Mouse (Mus musculus) ES-Bruce4 (cell line): ENCODE measurements around the gene Gm49486. TPM values are rescaled to one million over a fixed set of nuclear protein-coding genes. Genes with fewer than 3 reads are reported as not detected.

ENCODE experiments used
- H3K27ac ChIP-seq: 2 replicates; pipeline ENCODE4 v1.5.1; 2012; ENCODE audit warnings: low read length, inconsistent platforms; ENCODE audit not compliant: insufficient read depth
- H3K27me3 ChIP-seq: 2 replicates; pipeline ENCODE4 v1.6.1; 2012; ENCODE audit warnings: mild to moderate bottlenecking, low read length, inconsistent platforms; ENCODE audit not compliant: control insufficient read depth, poor library complexity, insufficient read depth, severe bottlenecking
- H3K36me3 ChIP-seq: 2 replicates; pipeline ENCODE4 v1.6.1; 2012; ENCODE audit warnings: inconsistent platforms, mild to moderate bottlenecking, low read length, moderate library complexity; ENCODE audit not compliant: control insufficient read depth, poor library complexity, insufficient read depth, severe bottlenecking
- H3K4me1 ChIP-seq: one replicate; pipeline ENCODE4 v1.8.1; 2011; ENCODE audit warnings: low read length; ENCODE audit not compliant: control insufficient read depth, insufficient read depth
- H3K4me3 ChIP-seq: 2 replicates; pipeline ENCODE4 v1.5.1; 2011; ENCODE audit warnings: low read depth, mild to moderate bottlenecking, low read length
- H3K9ac ChIP-seq: 2 replicates; pipeline ENCODE4 v1.6.1; 2012; ENCODE audit warnings: low read depth, mild to moderate bottlenecking, inconsistent platforms; ENCODE audit not compliant: poor library complexity, severe bottlenecking
- H3K9me3 ChIP-seq: replicated peaks from 2 replicates; pipeline ENCODE4 v1.6.1; 2012; ENCODE audit warnings: mild to moderate bottlenecking, low read length, inconsistent platforms; ENCODE audit not compliant: control insufficient read depth, poor library complexity, insufficient read depth, severe bottlenecking
- CTCF ChIP-seq: IDR thresholded peaks from one replicate; pipeline ENCODE4 v1.8.1; 2011; ENCODE audit warnings: low read depth, low read length
- EP300 ChIP-seq: IDR thresholded peaks from 2 replicates; pipeline ENCODE4 v1.6.1; 2011; ENCODE audit warnings: low read depth, low read length; ENCODE audit not compliant: insufficient read depth
- POLR2A ChIP-seq: IDR thresholded peaks from one replicate; pipeline ENCODE4 v1.8.1; 2011; ENCODE audit warnings: low read length; ENCODE audit not compliant: insufficient read depth
- polyA plus RNA-seq: library from polyadenylated mRNA; stranded (reverse); fragments of >200 nt; gene quantifications from 2 replicates; pipeline ENCODE4 v1.2.4, GENCODE M21; 2011; ENCODE audit warnings: low read depth; ENCODE audit not compliant: missing spikeins, insufficient read depth, insufficient read length

The Gm49486 gene
- polyA plus RNA-seq, 1 experiment: 1.0 TPM

GRCm38 (mm10) chr15:79303725-79304124 is 74.5 kb downstream of the Gm49486 start:
- Histone ChIP-seq H3K27me3 (no peaks in the 10 kb centered on the region), H3K27ac (no peak overlapping the region), H3K9ac (no peak overlapping the region), H3K36me3 (no peaks in the 10 kb centered on the region), H3K4me3 (no peak overlapping the region), H3K9me3 (no peaks in the 10 kb centered on the region), H3K4me1 (no peaks in the 10 kb centered on the region)
- no peak for TF ChIP-seq CTCF
- TF ChIP-seq POLR2A: no peak
- TF ChIP-seq EP300: no peak

GRCm38 (mm10) chr15:79304832-79305231 is 75.6 kb downstream of the Gm49486 start:
- H3K9me3 ChIP-seq: no peaks in the 10 kb centered on the region
- no peak overlapping the region for H3K9ac ChIP-seq
- no peak overlapping the region for H3K27ac ChIP-seq
- TF ChIP-seq POLR2A: no peak
- no peak for TF ChIP-seq CTCF
- TF ChIP-seq EP300: no peak
- no peaks in the 10 kb centered on the region for H3K4me1 ChIP-seq
- no peaks in the 10 kb centered on the region for H3K27me3 ChIP-seq
- H3K4me3 ChIP-seq: no peak overlapping the region
- no peaks in the 10 kb centered on the region for H3K36me3 ChIP-seq

- Histone ChIP-seq H3K36me3 (no peaks in the 10 kb centered on the region), H3K4me1 (no peaks in the 10 kb centered on the region), H3K4me3 (peak overlapping the region; percentile 36), H3K27ac (no peak overlapping the region), H3K9me3 (no peaks in the 10 kb centered on the region), H3K27me3 (no peaks in the 10 kb centered on the region), H3K9ac (no peak overlapping the region)
- TF ChIP-seq POLR2A (no peak), CTCF (no peak), EP300 (no peak)
These were observed 76.9 kb downstream of the Gm49486 start for GRCm38 (mm10) chr15:79306043-79306637.

Other genes with a start within 250 kb of the Gm49486 start
- gene H1f0, start 200.9 kb upstream of the Gm49486 start, polyA plus RNA-seq: 59.8 TPM in 2 replicates
- gene Galr3, start 187.5 kb upstream of the Gm49486 start, polyA plus RNA-seq: not detected in 2 replicates
- 16.6 and 18.2 TPM in 2 replicates for gene Ankrd54, start 166.5 kb upstream of the Gm49486 start, polyA plus RNA-seq
- gene Eif3l, start 154.2 kb upstream of the Gm49486 start, polyA plus RNA-seq: 598 and 608 TPM in 2 replicates
- 12.4 and 13.4 TPM in 2 replicates for gene Micall1, start 120.5 kb upstream of the Gm49486 start, polyA plus RNA-seq
- gene Polr2f, start 88.4 kb upstream of the Gm49486 start, polyA plus RNA-seq: 162 and 166 TPM in 2 replicates
- 1.4 TPM in 2 replicates for gene 1700088E04Rik, start 88.1 kb upstream of the Gm49486 start, polyA plus RNA-seq
- gene Sox10, start 64.2 kb upstream of the Gm49486 start, polyA plus RNA-seq: 0.43 and 1.4 TPM in 2 replicates
- 47.8 and 48.0 TPM in 2 replicates for gene Pick1, start 218 bp upstream of the Gm49486 start, polyA plus RNA-seq
- gene Slc16a8, start 25.4 kb downstream of the Gm49486 start, polyA plus RNA-seq: not detected in 2 replicates
- 0.69 and 1.8 TPM in 2 replicates for gene Baiap2l2, start 56.1 kb downstream of the Gm49486 start, polyA plus RNA-seq
- 40.2 and 40.6 TPM in 2 replicates for gene Pla2g6, start 99.0 kb downstream of the Gm49486 start, polyA plus RNA-seq
- gene Maff, start 117.2 kb downstream of the Gm49486 start, polyA plus RNA-seq: 12.3 and 14.5 TPM in 2 replicates
- gene Tmem184b, start 174.2 kb downstream of the Gm49486 start, polyA plus RNA-seq: 50.7 and 59.6 TPM in 2 replicates
- gene Csnk1e, start 226.2 kb downstream of the Gm49486 start, polyA plus RNA-seq: 113 and 116 TPM in 2 replicates